Mouse (Mus musculus) heart, postnatal 0 days (tissue): ENCODE results near the gene Rpn1.

Source experiments
- CTCF ChIP-seq: IDR thresholded peaks from 2 replicates; pipeline ENCODE4 v1.5.1; 2016; ENCODE audit warnings: antibody characterized with exemption, control low read depth, low read depth
- EP300 ChIP-seq: IDR thresholded peaks from 2 replicates; pipeline ENCODE4 v1.6.1; 2016; ENCODE audit warnings: antibody characterized with exemption, low read depth

- TF ChIP-seq CTCF (no peak), EP300 (no peak)
These were observed 33.1 kb upstream of the Rpn1 start for GRCm38 (mm10) chr6:88051206-88051605.
